Mouse (Mus musculus) cerebellum, adult 11 months (tissue): ENCODE data around the gene 5330417C22Rik.
"Not testable (repeated sequence)": the region's sequence is repeated elsewhere in the genome, so short reads cannot be mapped to it uniquely, and the experiment has no call there.

Experiments
- DNase-seq: peaks from one replicate; pipeline ENCODE4 v3.0.0; 2022

Gene 5330417C22Rik

GRCm38 (mm10) chr3:108528489-108528888 is 7.8 kb downstream of the 5330417C22Rik start:
- DNase-seq: no peak

- no peak for DNase-seq
Measured at GRCm38 (mm10) chr3:108523415-108523814, 12.9 kb downstream of the 5330417C22Rik start.

- no peak for DNase-seq
Measured at GRCm38 (mm10) chr3:108518276-108518675, 18.1 kb downstream of the 5330417C22Rik start.

- no peak for DNase-seq
Measured at GRCm38 (mm10) chr3:108513465-108513864, 22.9 kb downstream of the 5330417C22Rik start.

- DNase-seq: no peak
Measured at GRCm38 (mm10) chr3:108510716-108511483, 25.4 kb downstream of the 5330417C22Rik start.

GRCm38 (mm10) chr3:108510156-108510555 is 26.2 kb downstream of the 5330417C22Rik start:
- DNase-seq: no peak

- DNase-seq: no peak
Measured at GRCm38 (mm10) chr3:108508745-108509474, 27.4 kb downstream of the 5330417C22Rik start.

- DNase-seq: no peak
Measured at GRCm38 (mm10) chr3:108503908-108504307, 32.4 kb downstream of the 5330417C22Rik start.

GRCm38 (mm10) chr3:108501411-108501810 is 34.9 kb downstream of the 5330417C22Rik start:
- DNase-seq: not testable (repeated sequence)

GRCm38 (mm10) chr3:108499826-108500225 is 36.5 kb downstream of the 5330417C22Rik start:
- DNase-seq: peak; percentile 88

- DNase-seq: no peak
Measured at GRCm38 (mm10) chr3:108497602-108498001, 38.7 kb downstream of the 5330417C22Rik start.

GRCm38 (mm10) chr3:108495486-108495885 is 40.9 kb downstream of the 5330417C22Rik start:
- DNase-seq: no peak

GRCm38 (mm10) chr3:108494861-108495474 is 41.4 kb downstream of the 5330417C22Rik start:
- DNase-seq: no peak

- DNase-seq: no peak
Measured at GRCm38 (mm10) chr3:108489968-108490367, 46.4 kb downstream of the 5330417C22Rik start.

GRCm38 (mm10) chr3:108484749-108485148 is 51.6 kb downstream of the 5330417C22Rik start:
- DNase-seq: no peak

GRCm38 (mm10) chr3:108478800-108479199 is 57.5 kb downstream of the 5330417C22Rik start:
- DNase-seq: no peak

- DNase-seq: no peak
Measured at GRCm38 (mm10) chr3:108476761-108477619, 59.3 kb downstream of the 5330417C22Rik start.

GRCm38 (mm10) chr3:108475496-108475895 is 60.8 kb downstream of the 5330417C22Rik start:
- no peak for DNase-seq

GRCm38 (mm10) chr3:108474969-108475368 is 61.4 kb downstream of the 5330417C22Rik start:
- DNase-seq: no peak

GRCm38 (mm10) chr3:108467760-108468159 is 68.6 kb downstream of the 5330417C22Rik start:
- no peak for DNase-seq

- DNase-seq: no peak
Measured at GRCm38 (mm10) chr3:108466425-108466824, 69.9 kb downstream of the 5330417C22Rik start.

- DNase-seq: no peak
Measured at GRCm38 (mm10) chr3:108458866-108459265, 77.5 kb downstream of the 5330417C22Rik start.

GRCm38 (mm10) chr3:108458380-108458779 is 78.0 kb downstream of the 5330417C22Rik start:
- no peak for DNase-seq
